Mouse (Mus musculus): ENCODE data around the gene Hist1h1d. TPM values are rescaled to one million over a fixed set of nuclear protein-coding genes. Genes with fewer than 3 reads are reported as not detected.
"Not testable (repeated sequence)": the region's sequence is repeated elsewhere in the genome, so short reads cannot be mapped to it uniquely, and the experiment has no call there.

Hist1h1d gene
- total and polyA plus RNA-seq, 2 experiments from 2014 or later: 0.18 to 53.4 TPM

DNA sequence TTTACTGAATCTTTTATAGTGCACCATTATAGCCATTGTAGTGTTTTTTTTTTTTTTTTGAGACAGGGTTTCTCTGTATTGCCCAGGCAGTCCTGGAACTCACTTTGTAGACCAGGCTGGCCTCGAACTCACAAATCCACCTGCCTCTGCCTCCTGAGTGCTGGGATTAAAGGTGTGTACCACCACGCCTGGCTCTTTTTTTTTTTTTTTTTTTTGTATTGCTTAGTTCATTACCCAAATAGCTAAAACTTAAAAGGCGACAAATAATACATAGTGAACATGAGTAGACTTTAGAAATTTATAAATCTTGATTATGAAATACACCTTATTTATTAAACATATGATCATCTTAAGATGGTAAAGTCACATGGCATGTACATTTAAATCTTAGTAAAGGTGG, 11.6 kb upstream of the Hist1h1d start:
- H3K36me3 ChIP-seq (ENCODE audit: insufficient read depth, low read length): no peaks in the 10 kb centered on the region
- DNase-seq (ENCODE audit: low spot score) (no peak), ATAC-seq (no peak)
- 81% methylated on average over 3 of the region's 3 CpGs for WGBS
- H3K4me2 ChIP-seq (ENCODE audit: low read depth, low read length): no peak overlapping the region
- no peak overlapping the region for H3K4me3 ChIP-seq (ENCODE audit: low read length)
- H3K4me1 ChIP-seq (ENCODE audit: insufficient read depth, low read length): no peaks in the 10 kb centered on the region
- no peaks in the 10 kb centered on the region for H3K9me3 ChIP-seq (ENCODE audit: low read length)
- no peak overlapping the region for H3K27ac ChIP-seq
- no peak overlapping the region for H3K9ac ChIP-seq (replicated peaks; ENCODE audit: low read length)
- no peak for TF ChIP-seq CTCF (IDR thresholded peaks at IDR 0.05; ENCODE audit: low read depth)
- H3K27me3 ChIP-seq (ENCODE audit: insufficient read depth, low read length): no peaks in the 10 kb centered on the region

DNA sequence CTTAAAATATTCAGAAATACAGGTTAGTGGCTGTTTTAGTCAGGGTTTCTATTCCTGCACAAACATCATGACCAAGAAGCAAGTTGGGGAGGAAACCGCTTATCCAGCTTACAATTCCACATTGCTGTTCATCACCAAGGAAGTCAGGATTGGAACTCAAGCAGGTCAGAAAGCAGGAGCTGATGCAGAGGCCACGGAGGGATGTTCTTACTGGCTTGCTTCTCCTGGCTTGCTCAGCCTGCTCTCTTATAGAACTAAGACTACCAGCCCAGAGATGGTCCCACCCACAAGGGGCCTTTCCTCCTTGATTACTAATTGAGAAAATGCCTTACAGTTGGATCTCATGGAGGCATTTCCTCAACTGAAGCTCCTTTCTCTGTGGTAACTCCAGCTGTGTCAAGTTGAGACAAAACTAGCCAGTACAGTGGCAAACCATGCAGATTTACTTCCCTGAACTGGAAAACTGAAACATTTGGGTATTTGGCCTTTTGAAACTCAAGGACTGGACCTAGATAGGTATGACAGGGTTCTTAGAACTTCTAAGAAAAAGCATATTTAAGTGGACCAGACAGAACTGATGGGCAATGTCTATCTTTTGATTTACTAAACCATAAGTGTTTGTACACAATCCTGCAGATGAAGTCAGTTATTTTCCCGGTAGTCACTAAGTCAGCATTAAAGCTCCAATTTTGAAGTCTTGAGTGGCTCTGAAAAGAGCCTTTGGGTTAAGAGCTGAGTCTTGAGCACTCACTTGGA, 10.7 kb upstream of the Hist1h1d start:
- WGBS: 3% methylated on average over 3 of the region's 3 CpGs
- not testable (repeated sequence) for H3K9me3 ChIP-seq (ENCODE audit: low read length); DNase-seq (ENCODE audit: low spot score); H3K36me3 ChIP-seq (ENCODE audit: insufficient read depth, low read length); ATAC-seq; H3K4me1 ChIP-seq (ENCODE audit: insufficient read depth, low read length); H3K27me3 ChIP-seq (ENCODE audit: insufficient read depth, low read length)
- Histone ChIP-seq H3K27ac (peak overlapping the region; percentile 67; the same call in 1 of the 2 replicates), H3K4me3 (ENCODE audit: low read length) (peak overlapping the region; percentile 47), H3K4me2 (ENCODE audit: low read depth, low read length) (peak overlapping the region; percentile 79), H3K9ac (replicated peaks; ENCODE audit: low read length) (peak overlapping the region; percentile 21; the same call in 1 of the 2 replicates)

DNA sequence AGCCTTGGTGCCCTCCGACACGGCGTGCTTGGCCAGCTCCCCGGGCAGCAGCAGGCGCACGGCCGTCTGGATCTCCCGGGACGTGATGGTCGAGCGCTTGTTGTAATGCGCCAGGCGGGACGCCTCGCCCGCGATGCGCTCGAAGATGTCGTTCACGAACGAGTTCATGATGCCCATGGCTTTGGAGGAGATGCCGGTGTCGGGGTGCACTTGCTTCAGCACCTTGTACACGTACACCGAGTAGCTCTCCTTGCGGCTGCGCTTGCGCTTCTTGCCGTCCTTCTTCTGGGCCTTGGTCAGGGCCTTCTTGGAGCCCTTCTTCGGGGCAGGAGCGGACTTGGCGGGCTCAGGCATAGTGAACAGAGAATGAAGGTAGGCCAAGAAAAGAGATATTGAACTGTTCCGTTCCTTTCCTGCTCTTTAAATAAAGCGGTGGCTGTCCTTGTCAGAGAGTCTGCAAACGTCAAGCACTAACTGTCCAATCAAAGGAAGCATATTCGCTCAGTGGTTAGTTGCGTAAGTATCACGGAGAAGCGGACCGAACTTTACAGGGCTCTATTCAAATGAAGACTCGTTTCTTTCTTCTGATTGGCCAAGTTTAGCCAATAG, 10.0 kb upstream of the Hist1h1d start, which contains the start of gene Hist1h2bh:
Hist1h2bh (minus strand) TSS at position 394 of the 609 bp plus-strand sequence.
- H3K27ac ChIP-seq: peak within 1 kb of the TSS; percentile 88
- H3K36me3 ChIP-seq (ENCODE audit: insufficient read depth, low read length); H3K4me1 ChIP-seq (ENCODE audit: insufficient read depth, low read length); H3K27me3 ChIP-seq (ENCODE audit: insufficient read depth, low read length); H3K9me3 ChIP-seq (ENCODE audit: low read length): not testable (repeated sequence)
- peak; percentile 91 for DNase-seq (ENCODE audit: low spot score)
- peak within 1 kb of the TSS; percentile 47 for H3K4me3 ChIP-seq (ENCODE audit: low read length)
- H3K4me2 ChIP-seq (ENCODE audit: low read depth, low read length): peak within 1 kb of the TSS; percentile 79
- under 1% methylated on average over 35 of the region's 42 CpGs for WGBS
- peak within 1 kb of the TSS; percentile 21; the same call in 1 of the 2 replicates for H3K9ac ChIP-seq (replicated peaks; ENCODE audit: low read length)
- peak; percentile 88 for ATAC-seq

DNA sequence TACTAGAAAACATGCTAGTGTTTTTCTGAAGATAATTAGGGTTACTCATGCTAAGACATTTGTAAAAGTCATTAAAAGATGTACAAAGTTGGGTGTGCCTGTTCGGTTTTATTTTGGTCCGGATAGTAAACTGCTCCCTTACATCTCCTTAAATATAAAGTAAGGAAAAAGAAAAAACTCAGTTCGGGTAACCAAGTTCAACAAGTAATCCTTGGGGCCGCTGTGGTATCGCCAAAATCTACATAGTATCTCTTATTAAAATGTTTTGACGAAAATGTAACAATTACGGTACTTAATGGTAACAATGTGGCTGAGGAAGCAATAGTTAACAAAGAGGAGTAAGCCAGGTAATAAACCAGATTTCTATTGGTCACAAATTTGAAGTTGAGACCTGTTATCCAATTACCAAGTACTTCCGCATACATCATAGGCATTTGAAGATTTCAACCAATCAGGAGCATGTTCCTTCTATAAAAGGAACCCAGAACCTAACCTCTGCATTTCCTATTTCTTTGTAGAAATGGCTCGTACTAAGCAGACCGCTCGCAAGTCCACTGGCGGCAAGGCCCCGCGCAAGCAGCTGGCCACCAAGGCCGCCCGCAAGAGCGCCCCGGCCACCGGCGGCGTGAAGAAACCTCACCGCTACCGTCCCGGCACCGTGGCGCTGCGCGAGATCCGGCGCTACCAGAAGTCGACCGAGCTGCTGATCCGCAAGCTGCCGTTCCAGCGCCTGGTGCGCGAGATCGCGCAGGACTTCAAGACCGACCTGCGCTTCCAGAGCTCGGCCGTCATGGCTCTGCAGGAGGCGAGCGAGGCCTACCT, 8.9 kb upstream of the Hist1h1d start, which contains the start of gene Hist1h3f:
Hist1h3f (plus strand) TSS at position 88 of the 822 bp plus-strand sequence.
- WGBS: 1% methylated on average over 22 of the region's 45 CpGs
- H3K4me1 ChIP-seq (ENCODE audit: insufficient read depth, low read length): no peaks in the 10 kb centered on the region
- H3K36me3 ChIP-seq (ENCODE audit: insufficient read depth, low read length): no peaks in the 10 kb centered on the region
- no peaks in the 10 kb centered on the region for H3K27me3 ChIP-seq (ENCODE audit: insufficient read depth, low read length)
- DNase-seq (ENCODE audit: low spot score) (peak; percentile 96), ATAC-seq (peak; percentile 97)
- H3K9me3 ChIP-seq (ENCODE audit: low read length): no peaks in the 10 kb centered on the region
- peak within 1 kb of the TSS; percentile 47 for H3K4me3 ChIP-seq (ENCODE audit: low read length)
- peak within 1 kb of the TSS; percentile 79 for H3K4me2 ChIP-seq (ENCODE audit: low read depth, low read length)
- TF ChIP-seq CTCF (IDR thresholded peaks at IDR 0.05; ENCODE audit: low read depth): no peak
- H3K9ac ChIP-seq (replicated peaks; ENCODE audit: low read length): no peak within 1 kb of the TSS; the same call in 1 of the 2 replicates
- H3K27ac ChIP-seq: peak within 1 kb of the TSS; percentile 88

DNA sequence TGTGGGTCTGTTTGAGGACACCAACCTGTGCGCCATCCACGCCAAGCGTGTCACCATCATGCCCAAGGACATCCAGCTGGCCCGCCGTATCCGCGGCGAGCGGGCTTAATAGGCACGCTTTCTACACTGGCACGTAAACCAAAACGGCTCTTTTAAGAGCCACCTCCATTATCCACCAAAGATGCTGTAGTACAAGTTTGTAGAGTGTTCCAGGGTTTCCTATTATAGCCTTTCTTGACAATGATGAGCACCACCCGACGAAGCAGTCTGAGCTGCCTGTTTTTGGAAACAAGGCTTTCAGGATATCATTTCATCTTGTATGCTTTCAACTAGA, 8.3 kb upstream of the Hist1h1d start:
- H3K27me3 ChIP-seq (ENCODE audit: insufficient read depth, low read length); DNase-seq (ENCODE audit: low spot score); H3K36me3 ChIP-seq (ENCODE audit: insufficient read depth, low read length); ATAC-seq; H3K9me3 ChIP-seq (ENCODE audit: low read length); H3K4me1 ChIP-seq (ENCODE audit: insufficient read depth, low read length); H3K27ac ChIP-seq; H3K9ac ChIP-seq (replicated peaks; ENCODE audit: low read length): not testable (repeated sequence)
- Histone ChIP-seq H3K4me3 (ENCODE audit: low read length) (peak overlapping the region; percentile 47), H3K4me2 (ENCODE audit: low read depth, low read length) (peak overlapping the region; percentile 79; the same call in 1 of the 2 replicates)
- WGBS: 0% methylated on average over 12 of the region's 14 CpGs

DNA sequence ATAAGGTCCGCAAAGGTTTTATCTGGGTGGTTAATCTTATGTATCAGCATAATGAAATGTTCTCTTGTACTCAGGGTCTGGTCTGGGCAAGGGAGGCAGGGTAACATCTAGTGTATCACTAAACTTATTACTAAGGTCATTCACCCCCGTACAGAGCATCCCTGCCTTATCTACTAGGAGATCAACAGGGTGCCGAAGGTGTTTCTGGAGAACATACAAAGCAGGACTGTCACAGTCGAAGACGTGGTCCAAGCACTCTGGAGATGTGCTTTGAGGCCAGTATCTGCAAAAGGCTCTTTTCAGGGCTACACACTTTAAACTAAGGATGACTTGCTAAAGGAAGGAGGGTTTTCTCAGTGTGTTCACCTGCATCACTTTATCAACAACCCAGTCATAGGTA, 6.4 kb upstream of the Hist1h1d start:
- no peaks in the 10 kb centered on the region for H3K27me3 ChIP-seq (ENCODE audit: insufficient read depth, low read length)
- ATAC-seq (no peak), DNase-seq (ENCODE audit: low spot score) (no peak)
- no peaks in the 10 kb centered on the region for H3K36me3 ChIP-seq (ENCODE audit: insufficient read depth, low read length)
- no peaks in the 10 kb centered on the region for H3K4me1 ChIP-seq (ENCODE audit: insufficient read depth, low read length)
- TF ChIP-seq CTCF (IDR thresholded peaks at IDR 0.05; ENCODE audit: low read depth): no peak
- no peaks in the 10 kb centered on the region for H3K9me3 ChIP-seq (ENCODE audit: low read length)
- H3K9ac ChIP-seq (replicated peaks; ENCODE audit: low read length): no peak overlapping the region
- H3K4me3 ChIP-seq (ENCODE audit: low read length): no peak overlapping the region
- 81% methylated on average over 5 of the region's 5 CpGs for WGBS
- H3K4me2 ChIP-seq (ENCODE audit: low read depth, low read length): no peak overlapping the region
- H3K27ac ChIP-seq: no peak overlapping the region
